Mouse (Mus musculus) lung, adult 2 months (tissue): ENCODE results near the gene Nxpe3. TPM values are rescaled to one million over a fixed set of nuclear protein-coding genes. Genes with fewer than 3 reads are reported as not detected.

ENCODE experiments used
- DNase-seq: peaks from one replicate; pipeline ENCODE4 v3.0.0; 2022
- H3K4me1 ChIP-seq: fragments of 200-500 bp; 2 replicates; pipeline ENCODE4 v1.6.1; 2011; ENCODE audit warnings: low read length; ENCODE audit not compliant: control insufficient read depth, insufficient read depth
- H3K4me3 ChIP-seq: fragments of 200-500 bp; replicated peaks from 2 replicates; pipeline ENCODE3; 2011; ENCODE audit warnings: low read depth, mild to moderate bottlenecking, control low read depth, low read length; ENCODE audit errors: extremely low read depth
- CTCF ChIP-seq: fragments of 200-500 bp; IDR thresholded peaks from 2 replicates; pipeline ENCODE4 v1.5.1; 2011; ENCODE audit warnings: mild to moderate bottlenecking, low read length, control low read depth; ENCODE audit not compliant: insufficient read depth
- POLR2A ChIP-seq: fragments of 200-500 bp; IDR thresholded peaks from 2 replicates; pipeline ENCODE4 v1.6.1; 2011; ENCODE audit warnings: low read depth, mild to moderate bottlenecking, control low read depth, low read length, borderline replicate concordance; ENCODE audit errors: extremely low read depth
- WGBS: fragments of 180-500 bp; shearing (Covaris S2); methylation state at CpG from one replicate; pipeline ENCODE4 v1.1.7; 2018; 5-methylcytosine and 5-hydroxymethylcytosine counted together
- polyA plus RNA-seq: library from polyadenylated mRNA; depleted of rRNA; stranded (reverse); fragments of >200 nt; gene quantifications from 2 replicates; pipeline ENCODE4 v1.2.3, GENCODE M21; 2012

The Nxpe3 gene
- polyA plus RNA-seq, 1 experiment: 2.9 TPM

DNA sequence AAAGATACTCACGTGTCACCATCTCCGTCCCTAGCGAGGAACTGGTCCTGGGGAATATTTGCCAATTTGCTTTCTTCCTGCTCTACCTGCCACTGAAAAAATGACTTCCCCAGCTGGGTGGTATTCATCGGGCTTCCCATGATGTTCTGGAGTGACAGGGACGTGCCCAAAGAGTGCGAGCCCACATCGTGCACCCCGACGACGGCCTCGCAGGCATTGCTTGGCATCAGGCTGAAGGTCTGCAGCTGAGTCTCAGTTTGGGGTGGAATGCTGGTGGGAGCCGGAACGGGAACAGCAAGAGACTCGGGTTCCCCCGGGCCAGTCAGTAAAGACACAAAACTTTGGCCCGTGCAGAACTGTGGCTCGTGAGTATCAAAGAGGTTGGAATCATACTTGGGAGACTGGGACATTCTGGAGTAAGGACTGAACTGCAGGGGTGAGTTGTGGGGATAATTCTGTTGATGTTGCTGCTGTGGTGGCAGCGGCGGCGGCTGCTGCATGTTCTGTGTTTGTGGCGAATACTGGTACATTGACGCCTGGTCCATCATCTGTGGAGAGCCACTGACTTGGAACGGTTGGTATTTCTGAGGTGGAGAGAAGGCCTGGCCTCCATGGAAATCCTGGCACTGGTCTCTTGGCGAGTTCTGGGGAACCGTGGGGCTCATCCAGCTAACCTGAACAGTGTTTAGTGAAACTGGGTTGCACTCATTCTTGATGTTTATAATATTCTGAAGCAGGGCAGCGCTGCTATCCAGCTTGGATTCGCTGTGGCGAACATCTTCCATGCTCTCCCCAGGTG lies 77.2 kb downstream of the Nxpe3 start:
- H3K4me1 ChIP-seq: peaks cover 8% of the 10 kb centered on the region
- WGBS: 75% methylated on average over 28 of the region's 28 CpGs
- peak overlapping the region; percentile 8 for H3K4me3 ChIP-seq
- TF ChIP-seq POLR2A (no peak), CTCF (no peak)
- no peak for DNase-seq

- 71% methylated on average over 13 of the region's 13 CpGs for WGBS
- no peak for TF ChIP-seq CTCF
- peak; percentile 15; the same call in 1 of the 2 replicates for TF ChIP-seq POLR2A
- peak; percentile 37 for DNase-seq
- H3K4me1 ChIP-seq: peaks cover 8% of the 10 kb centered on the region
- H3K4me3 ChIP-seq: no peak overlapping the region
Observed at GRCm38 (mm10) chr16:55816202-55816941, 78.7 kb downstream of the Nxpe3 start.

DNA sequence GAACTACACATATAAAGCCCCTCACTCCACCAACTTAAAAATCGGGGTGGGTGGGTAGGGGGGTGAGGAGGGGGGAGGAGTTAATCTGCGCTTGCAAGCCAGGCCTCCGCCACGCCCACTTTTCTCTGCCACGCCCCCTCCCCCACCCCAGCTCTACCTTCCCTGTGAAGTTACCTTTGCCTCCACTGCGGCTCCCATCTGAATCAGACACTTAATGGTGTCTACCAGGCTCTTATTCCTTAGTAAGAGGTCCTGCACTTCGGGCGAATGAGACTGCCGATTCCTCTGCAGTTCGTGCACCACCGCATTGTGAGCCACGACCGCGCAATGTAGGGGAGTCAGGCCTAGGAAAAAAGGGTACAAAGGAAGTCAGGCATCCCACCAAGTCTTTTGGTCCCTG lies 79.6 kb downstream of the Nxpe3 start:
- TF ChIP-seq CTCF (no peak), POLR2A (no peak)
- DNase-seq: no peak
- 81% methylated on average over 14 of the region's 14 CpGs for WGBS
- peaks cover 8% of the 10 kb centered on the region for H3K4me1 ChIP-seq
- H3K4me3 ChIP-seq: no peak overlapping the region

GRCm38 (mm10) chr16:55814686-55815085 lies 80.4 kb downstream of the Nxpe3 start:
- TF ChIP-seq CTCF: no peak
- TF ChIP-seq POLR2A: no peak
- H3K4me3 ChIP-seq: no peak overlapping the region
- peaks cover 8% of the 10 kb centered on the region for H3K4me1 ChIP-seq
- no peak for DNase-seq
- WGBS: 71% methylated on average over 6 of the region's 6 CpGs

GRCm38 (mm10) chr16:55813916-55814315 lies 81.2 kb downstream of the Nxpe3 start:
- Histone ChIP-seq H3K4me1 (peaks cover 6% of the 10 kb centered on the region), H3K4me3 (no peak overlapping the region)
- TF ChIP-seq POLR2A (no peak), CTCF (no peak)
- no peak for DNase-seq
- 77% methylated on average over 15 of the region's 15 CpGs for WGBS

DNA sequence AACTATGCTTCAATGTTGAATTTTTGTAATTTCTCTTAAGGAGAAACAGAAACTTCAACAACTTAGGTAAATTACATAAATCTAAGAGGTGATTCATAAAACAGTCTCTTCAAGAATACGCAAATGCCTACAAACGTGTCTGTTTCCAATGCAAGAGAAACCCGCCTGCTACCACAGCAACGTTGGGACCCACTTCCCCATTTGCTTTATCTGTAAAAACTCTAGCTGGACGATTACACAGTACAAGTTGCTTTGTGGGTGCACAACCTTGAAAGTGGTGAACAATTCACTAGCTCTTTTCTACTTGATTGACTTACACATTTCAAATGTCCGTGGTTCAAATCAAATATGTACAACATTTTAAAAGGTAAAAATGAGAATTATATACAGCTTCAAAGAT lies 83.3 kb downstream of the Nxpe3 start:
- DNase-seq: peak; percentile 2
- Histone ChIP-seq H3K4me1 (peaks cover 10% of the 10 kb centered on the region), H3K4me3 (no peak overlapping the region)
- WGBS: 78% methylated on average over 6 of the region's 6 CpGs
- TF ChIP-seq POLR2A: no peak
- no peak for TF ChIP-seq CTCF

- DNase-seq: no peak
- TF ChIP-seq CTCF (no peak), POLR2A (no peak)
Observed at GRCm38 (mm10) chr16:55809779-55810514, 85.1 kb downstream of the Nxpe3 start.

GRCm38 (mm10) chr16:55809345-55809744 lies 85.7 kb downstream of the Nxpe3 start:
- DNase-seq: no peak
- TF ChIP-seq POLR2A (no peak), CTCF (no peak)
- Histone ChIP-seq H3K4me3 (no peak overlapping the region), H3K4me1 (peaks cover 8% of the 10 kb centered on the region)
- 95% methylated on average over 6 of the region's 6 CpGs for WGBS

More at GRCm38 (mm10) chr16:55809779-55810514, 85.1 kb downstream of the Nxpe3 start:
- Histone ChIP-seq H3K4me1 (peaks cover 8% of the 10 kb centered on the region), H3K4me3 (no peak overlapping the region)
- WGBS: 89% methylated on average over 9 of the region's 9 CpGs

- 28% methylated on average over 6 of the region's 6 CpGs for WGBS
- DNase-seq: no peak
- no peak for TF ChIP-seq CTCF
- no peak for TF ChIP-seq POLR2A
- H3K4me1 ChIP-seq: peaks cover 5% of the 10 kb centered on the region
- no peak overlapping the region for H3K4me3 ChIP-seq
Observed at GRCm38 (mm10) chr16:55807505-55807932, 87.6 kb downstream of the Nxpe3 start.
